19 mouse cellular contexts compared by ENCODE assay signal in the genomic region with DNA sequence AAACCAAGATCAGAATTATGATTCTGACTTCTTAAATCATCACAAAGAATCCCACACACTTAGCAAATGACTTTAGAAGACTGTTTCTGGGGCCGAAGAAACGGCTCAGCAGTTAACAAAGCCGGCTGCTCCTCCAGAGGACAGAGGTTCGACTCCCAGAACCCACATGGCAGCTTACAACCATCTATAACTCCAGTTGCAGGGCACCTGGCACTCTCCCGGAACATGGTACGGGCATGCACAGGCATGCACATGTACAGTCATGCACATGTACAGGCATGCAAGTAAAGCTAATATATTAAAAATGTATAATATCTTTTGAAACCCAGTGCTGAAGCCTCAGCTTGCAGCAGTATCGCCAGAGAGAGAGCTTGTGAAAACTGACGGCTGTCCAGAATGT. TPM values are rescaled to one million over a fixed set of nuclear protein-coding genes. Genes with fewer than 3 reads are reported as not detected.
DNase-seq lines count a peak whose midpoint lies in the region; ATAC-seq and TF ChIP-seq lines count a peak whose summit lies in the region.
"Had no signal": no experiment of that assay in that cellular context is flagged by ENCODE, and none has a peak within 500 bp of the region (broad histone marks: within the 10 kb centered on the region; RNA-seq: fewer than 3 reads in every experiment).

No protein-coding gene starts in this region.

- H3K9ac ChIP-seq in heart, postnatal 0 days (replicated peaks; ENCODE audit: low read depth, low read length) = no peak overlapping the region
- H3K9ac ChIP-seq in liver, embryonic 16.5 days (ENCODE audit: low read depth, low read length) = peak overlapping the region; percentile 70
- no peak overlapping the region for H3K9ac ChIP-seq in forebrain, postnatal 0 days
- H3K9ac ChIP-seq: embryonic facial prominence, embryonic 15.5 days; lung, embryonic 15.5 days had no signal

- no peak overlapping the region for H3K4me2 ChIP-seq in heart, postnatal 0 days (ENCODE audit: low read depth, low read length)
- peak overlapping the region; percentile 58 for H3K4me2 ChIP-seq in liver, embryonic 16.5 days (ENCODE audit: low read depth, low read length)
- H3K4me2 ChIP-seq in forebrain, postnatal 0 days (ENCODE audit: low read depth) = no peak overlapping the region
- H3K4me2 ChIP-seq: embryonic facial prominence, embryonic 15.5 days; lung, embryonic 15.5 days had no signal

- WGBS in heart, postnatal 0 days = 85% methylated on average over 8 of the region's 8 CpGs
- 89% methylated on average over 8 of the region's 8 CpGs for WGBS in embryonic facial prominence, embryonic 10.5 days
- WGBS in liver, embryonic 16.5 days (ENCODE audit: insufficient replicate concordance) = 79% methylated on average over 8 of the region's 8 CpGs
- WGBS in forebrain, postnatal 0 days = 92% methylated on average over 8 of the region's 8 CpGs

- peak; percentile 4 for DNase-seq in heart, postnatal 0 days (ENCODE audit: low spot score)
- DNase-seq in heart, adult 11 months = no peak
- no peak for DNase-seq in embryonic facial prominence, embryonic 10.5 days (ENCODE audit: low spot score)
- no peak for DNase-seq in left cerebral cortex, postnatal 4 days
- DNase-seq in forebrain, postnatal 0 days = no peak
- DNase-seq: adrenal gland, postnatal 10 days; cerebellum, adult 8-10 months; kidney, postnatal 4 days; lung, postnatal 36 days; right cerebral cortex, postnatal 14 days; thymus, adult 2 months had no signal

- H3K27me3 ChIP-seq in erythroblast, embryonic 14.5 days (ENCODE audit: control insufficient read depth) = peaks cover 3% of the 10 kb centered on the region; the same call in 1 of the 2 replicates
- H3K27me3 ChIP-seq in heart, postnatal 0 days (ENCODE audit: control insufficient read depth, insufficient read depth, low read length) = no peaks in the 10 kb centered on the region
- H3K27me3 ChIP-seq in embryonic facial prominence, embryonic 10.5 days (replicated peaks; ENCODE audit: low read depth, poor library complexity, severe bottlenecking) = no peaks in the 10 kb centered on the region
- H3K27me3 ChIP-seq in liver, embryonic 16.5 days (ENCODE audit: control insufficient read depth, insufficient read depth, low read depth, low read length) = no peaks in the 10 kb centered on the region
- no peaks in the 10 kb centered on the region for H3K27me3 ChIP-seq in forebrain, postnatal 0 days (ENCODE audit: insufficient read depth, low read length)
- H3K27me3 ChIP-seq: embryonic facial prominence, embryonic 15.5 days; lung, embryonic 15.5 days had no signal

- no peak for ATAC-seq in erythroblast, adult 5-6 weeks (replicated peaks; ENCODE audit: low FRiP score, poor library complexity, severe bottlenecking)
- ATAC-seq in heart, postnatal 0 days (ENCODE audit: insufficient read depth, low read depth) = no peak
- no peak for ATAC-seq in liver, embryonic 16.5 days (ENCODE audit: low read depth)
- no peak for ATAC-seq in forebrain, postnatal 0 days
- ATAC-seq: intestine, postnatal 0 days had no signal

- no peak overlapping the region for H3K27ac ChIP-seq in heart, postnatal 0 days (ENCODE audit: low read depth)
- 0 out of 2 replicates have a peak overlapping the region, but pooled peaks have one; percentile 24 for H3K27ac ChIP-seq in embryonic facial prominence, embryonic 10.5 days (replicated peaks)
- H3K27ac ChIP-seq in liver, embryonic 16.5 days (ENCODE audit: low read length) = peak overlapping the region; percentile 98
- no peak overlapping the region for H3K27ac ChIP-seq in forebrain, postnatal 0 days (ENCODE audit: low read depth, low read length)
- H3K27ac ChIP-seq: embryonic facial prominence, embryonic 15.5 days; lung, embryonic 15.5 days; midbrain, embryonic 10.5 days; stomach, postnatal 0 days had no signal

- H3K9me3 ChIP-seq in erythroblast, embryonic 14.5 days (ENCODE audit: control insufficient read depth, low read length) = peaks cover 6% of the 10 kb centered on the region
- H3K9me3 ChIP-seq in heart, postnatal 0 days (replicated peaks; ENCODE audit: control insufficient read depth, low read length) = no peaks in the 10 kb centered on the region
- H3K9me3 ChIP-seq in embryonic facial prominence, embryonic 10.5 days = no peaks in the 10 kb centered on the region
- peaks cover 4% of the 10 kb centered on the region for H3K9me3 ChIP-seq in liver, embryonic 16.5 days (replicated peaks; ENCODE audit: control insufficient read depth, low read length)
- no peaks in the 10 kb centered on the region for H3K9me3 ChIP-seq in forebrain, postnatal 0 days (ENCODE audit: low read length)
- H3K9me3 ChIP-seq: embryonic facial prominence, embryonic 15.5 days; lung, embryonic 15.5 days; midbrain, embryonic 10.5 days had no signal

- peak overlapping the region; percentile 52 for H3K4me3 ChIP-seq in erythroblast, embryonic 14.5 days (replicated peaks)
- H3K4me3 ChIP-seq in heart, postnatal 0 days (ENCODE audit: low read depth, low read length) = no peak overlapping the region
- H3K4me3 ChIP-seq in embryonic facial prominence, embryonic 10.5 days = no peak overlapping the region
- H3K4me3 ChIP-seq in liver, embryonic 16.5 days (ENCODE audit: low read depth, low read length) = peak overlapping the region; percentile 42
- no peak overlapping the region for H3K4me3 ChIP-seq in forebrain, postnatal 0 days (ENCODE audit: low read depth, low read length)
- H3K4me3 ChIP-seq: embryonic facial prominence, embryonic 15.5 days; lung, embryonic 15.5 days; midbrain, embryonic 10.5 days had no signal

- intact Hi-C loops in left cerebral cortex, postnatal 4 days (cut with DNase I) = no loop called here

- no peak for TF ChIP-seq EP300 in heart, postnatal 0 days (IDR thresholded peaks at IDR 0.05; ENCODE audit: low read depth)

- no peak for TF ChIP-seq CTCF in heart, postnatal 0 days (IDR thresholded peaks at IDR 0.05; ENCODE audit: low read depth)
- no peak for TF ChIP-seq CTCF in forebrain, postnatal 0 days (IDR thresholded peaks at IDR 0.05; ENCODE audit: low read depth)

- peaks cover 100% of the 10 kb centered on the region for H3K36me3 ChIP-seq in erythroblast, embryonic 14.5 days (ENCODE audit: control insufficient read depth)
- peaks cover 19% of the 10 kb centered on the region for H3K36me3 ChIP-seq in heart, postnatal 0 days (replicated peaks; ENCODE audit: control insufficient read depth, insufficient read depth, low read length)
- H3K36me3 ChIP-seq in embryonic facial prominence, embryonic 10.5 days (replicated peaks) = peaks cover 15% of the 10 kb centered on the region
- H3K36me3 ChIP-seq in liver, embryonic 16.5 days (ENCODE audit: control insufficient read depth, insufficient read depth) = peaks cover 67% of the 10 kb centered on the region
- H3K36me3 ChIP-seq in forebrain, postnatal 0 days (ENCODE audit: insufficient read depth) = 0 out of 2 replicates have a peak, but pooled peaks cover 5% of the 10 kb centered on the region

- peaks cover 98% of the 10 kb centered on the region for H3K4me1 ChIP-seq in erythroblast, embryonic 14.5 days (ENCODE audit: control insufficient read depth)
- H3K4me1 ChIP-seq in heart, postnatal 0 days (ENCODE audit: control insufficient read depth, insufficient read depth) = peaks cover 17% of the 10 kb centered on the region
- peaks cover 5% of the 10 kb centered on the region; the same call in 1 of the 2 replicates for H3K4me1 ChIP-seq in embryonic facial prominence, embryonic 10.5 days
- H3K4me1 ChIP-seq in liver, embryonic 16.5 days (ENCODE audit: control insufficient read depth, low read depth, low read length) = peaks cover 86% of the 10 kb centered on the region
- H3K4me1 ChIP-seq in forebrain, postnatal 0 days (ENCODE audit: insufficient read depth) = no peaks in the 10 kb centered on the region
- H3K4me1 ChIP-seq: lung, embryonic 15.5 days had no signal

RNA-seq across cellular contexts. Expression of gene Foxo3, which starts 15.5 kb away (rescaled TPM):
- polyA plus RNA-seq in erythroblast, embryonic 14.5 days (2012) = 14.6 and 19.0 TPM in 2 replicates
- 160 and 187 TPM in 2 replicates for total RNA-seq in erythroblast, adult 5-6 weeks (2015; ENCODE audit: low replicate concordance)
- 378 and 459 TPM in 2 replicates for total RNA-seq in erythroblast, adult 5-6 weeks (2017; ENCODE audit: low replicate concordance)
- 51.9 and 70.8 TPM in 2 replicates for total RNA-seq in heart, postnatal 0 days (2014; rRNA removed; ENCODE audit: low replicate concordance)
- 5.4 and 6.5 TPM in 2 replicates for polyA plus RNA-seq in heart, postnatal 0 days (2015; fragmentation: Nextera tagmentation; extraction: Ambion mirVana)
- polyA plus RNA-seq in embryonic facial prominence, embryonic 10.5 days (2016; fragmentation: Nextera tagmentation; extraction: Ambion mirVana) = 2.8 and 3.3 TPM in 2 replicates
- polyA plus RNA-seq in liver, embryonic 16.5 days (2015; fragmentation: Nextera tagmentation; extraction: Ambion mirVana) = 12.7 and 13.7 TPM in 2 replicates
- 10 to 100 TPM; 28.8 to 32.6 TPM for total RNA-seq in left cerebral cortex, postnatal 4 days (2021)
- 24.2 and 29.1 TPM in 2 replicates for total RNA-seq in forebrain, postnatal 0 days (2014; rRNA removed)
- polyA plus RNA-seq in forebrain, postnatal 0 days (2015; fragmentation: Nextera tagmentation; extraction: Ambion mirVana) = 6.4 and 6.5 TPM in 2 replicates

Comparison
In these comparisons a context has a peak if more than half of its experiments do, and no peak if none do; other contexts are left out.
1. H3K4me3 ChIP-seq: peak in erythroblast, embryonic 14.5 days (single experiment) and liver, embryonic 16.5 days (single experiment); none in heart, postnatal 0 days (single experiment), embryonic facial prominence, embryonic 10.5 days (single experiment) and forebrain, postnatal 0 days (single experiment).
2. H3K27ac ChIP-seq: peak in embryonic facial prominence, embryonic 10.5 days (single experiment) and liver, embryonic 16.5 days (single experiment); none in heart, postnatal 0 days (single experiment) and forebrain, postnatal 0 days (single experiment).